In genomic region chr13:110406152-110406551, GRCm38 (mm10) we compare ENCODE assay signal across 10 mouse cellular contexts. TPM values are rescaled to one million over a fixed set of nuclear protein-coding genes. Genes with fewer than 3 reads are reported as not detected.
DNase-seq lines count a peak whose midpoint lies in the region; ATAC-seq and TF ChIP-seq lines count a peak whose summit lies in the region.
"Had no signal": no experiment of that assay in that cellular context is flagged by ENCODE, and none has a peak within 500 bp of the region (broad histone marks: within the 10 kb centered on the region; RNA-seq: fewer than 3 reads in every experiment).

No protein-coding gene starts in this region.

- peaks cover 4% of the 10 kb centered on the region for H3K36me3 ChIP-seq in lung, embryonic 15.5 days
- peaks cover 4% of the 10 kb centered on the region; the same call in 1 of the 2 replicates for H3K36me3 ChIP-seq in lung, postnatal 0 days (ENCODE audit: insufficient read depth, low read length)

- intact Hi-C loops in heart, postnatal 10 days (cut with DNase I) = no loop called here

- 82% methylated on average over 5 of the region's 5 CpGs for WGBS in lung, embryonic 15.5 days
- 63% methylated on average over 5 of the region's 5 CpGs for WGBS in lung, adult 2 months
- WGBS in lung, postnatal 0 days = 79% methylated on average over 5 of the region's 5 CpGs

- no peaks in the 10 kb centered on the region for H3K4me1 ChIP-seq in lung, embryonic 15.5 days
- no peaks in the 10 kb centered on the region; the same call in 1 of the 2 replicates for H3K4me1 ChIP-seq in lung, adult 2 months (ENCODE audit: control insufficient read depth, insufficient read depth, low read length)
- no peaks in the 10 kb centered on the region for H3K4me1 ChIP-seq in lung, postnatal 0 days (ENCODE audit: insufficient read depth, low read depth, low read length)

- no peak for TF ChIP-seq POLR2A in lung, adult 2 months (IDR thresholded peaks at IDR 0.05; ENCODE audit: borderline replicate concordance, extremely low read depth, low read depth, low read length)

- H3K4me2 ChIP-seq in lung, embryonic 15.5 days = no peak overlapping the region
- no peak overlapping the region for H3K4me2 ChIP-seq in lung, postnatal 0 days (replicated peaks; ENCODE audit: low read depth, low read length)

- no peak for TF ChIP-seq EP300 in lung, postnatal 0 days (IDR thresholded peaks at IDR 0.05)

- DNase-seq in cerebellum, adult 8-10 months = no peak
- no peak for DNase-seq in lung, adult 2 months
- peak; percentile 62 to 65 for DNase-seq in heart, postnatal 10 days
- no peak for DNase-seq in lung, postnatal 0 days (ENCODE audit: low spot score)
- DNase-seq in retina, embryonic 14.5 days (ENCODE audit: low spot score) = no peak
- DNase-seq in right cerebral cortex, postnatal 36 days (ENCODE audit: low spot score in 2 of 2) = no peak
- DNase-seq: layer of hippocampus, postnatal 36 days had no signal

- no peak overlapping the region for H3K9ac ChIP-seq in lung, embryonic 15.5 days
- no peak overlapping the region for H3K9ac ChIP-seq in lung, postnatal 0 days (replicated peaks; ENCODE audit: low read depth)

- H3K27ac ChIP-seq in lung, embryonic 15.5 days = no peak overlapping the region
- H3K27ac ChIP-seq in lung, postnatal 0 days (ENCODE audit: low read length) = no peak overlapping the region

- H3K4me3 ChIP-seq in lung, embryonic 15.5 days = no peak overlapping the region
- H3K4me3 ChIP-seq in lung, adult 2 months (replicated peaks; ENCODE audit: extremely low read depth, low read depth, low read length) = no peak overlapping the region
- H3K4me3 ChIP-seq in lung, postnatal 0 days (ENCODE audit: low read depth, low read length) = no peak overlapping the region

- no peaks in the 10 kb centered on the region for H3K27me3 ChIP-seq in lung, embryonic 15.5 days
- no peaks in the 10 kb centered on the region for H3K27me3 ChIP-seq in lung, postnatal 0 days (replicated peaks; ENCODE audit: insufficient read depth, low read length)

- peak; percentile 56; the same call in 1 of the 2 replicates for ATAC-seq in cerebellum, adult (ENCODE audit: insufficient number of reproducible peaks, low FRiP score, low TSS enrichment)
- peak; percentile 46; the same call in 1 of the 2 replicates for ATAC-seq in lung, embryonic 15.5 days (ENCODE audit: borderline replicate concordance, extremely low read depth, low FRiP score, low TSS enrichment)
- ATAC-seq in lung, postnatal 0 days = peak; percentile 34; the same call in 1 of the 2 replicates
- ATAC-seq: midbrain, embryonic 16.5 days had no signal

- no peaks in the 10 kb centered on the region for H3K9me3 ChIP-seq in lung, embryonic 15.5 days
- no peaks in the 10 kb centered on the region for H3K9me3 ChIP-seq in lung, postnatal 0 days (ENCODE audit: low read length)

- no peak for TF ChIP-seq CTCF in lung, adult 2 months (IDR thresholded peaks at IDR 0.05; ENCODE audit: insufficient read depth, low read length)
- TF ChIP-seq CTCF in lung, postnatal 0 days (IDR thresholded peaks at IDR 0.05) = no peak

RNA-seq across cellular contexts. Expression of gene Plk2, which starts 11.3 kb away (rescaled TPM):
- 257 and 260 TPM in 2 replicates for polyA plus RNA-seq in lung, embryonic 15.5 days (2015; fragmentation: Nextera tagmentation; extraction: Ambion mirVana)
- 24.5 and 27.1 TPM in 2 replicates for polyA plus RNA-seq in lung, adult 2 months (2012; rRNA removed)
- total RNA-seq in heart, postnatal 10 days (2021) = 10 to 100 TPM; 71.4 to 75.3 TPM
- polyA plus RNA-seq in lung, postnatal 0 days (2015; fragmentation: Nextera tagmentation; extraction: Ambion mirVana) = 103 and 137 TPM in 2 replicates

RNA-seq across cellular contexts. Expression of gene Gapt, which starts 49.2 kb away (rescaled TPM):
- polyA plus RNA-seq in lung, embryonic 15.5 days (2015; fragmentation: Nextera tagmentation; extraction: Ambion mirVana) = 0.56 and 0.72 TPM in 2 replicates
- 0.59 and 1.5 TPM in 2 replicates for polyA plus RNA-seq in lung, adult 2 months (2012; rRNA removed)
- total RNA-seq in heart, postnatal 10 days (2021) = not detected
- polyA plus RNA-seq in lung, postnatal 0 days (2015; fragmentation: Nextera tagmentation; extraction: Ambion mirVana) = 0.45 and 0.55 TPM in 2 replicates
- total RNA-seq: layer of hippocampus, postnatal 36 days had no signal
- polyA plus RNA-seq: midbrain, embryonic 16.5 days had no signal

Comparison
In these comparisons a context has a peak if more than half of its experiments do, and no peak if none do; other contexts are left out.
1. DNase-seq: peak in heart, postnatal 10 days (2 of 2); none in cerebellum, adult 8-10 months (single experiment), lung, adult 2 months (single experiment), lung, postnatal 0 days (single experiment), retina, embryonic 14.5 days (single experiment) and right cerebral cortex, postnatal 36 days (0 of 2).
2. Peak in every context shown above with its lines, with median percentiles within 50 percentile points of each other: ATAC-seq.